Mouse (Mus musculus) frontal cortex, adult 2 months (tissue): Measurements from ENCODE around the gene Olfr692. TPM values are rescaled to one million over a fixed set of nuclear protein-coding genes. Genes with fewer than 3 reads are reported as not detected.

Source experiments
- DNase-seq, 2 experiments: peaks; one replicate each; pipeline ENCODE4 v3.0.0; 2022; ENCODE audit warnings: low spot score in 1 of 2; ENCODE audit errors: extremely low spot score in 1 of 2
- polyA plus RNA-seq: library from polyadenylated mRNA; depleted of rRNA; stranded (reverse); fragments of >200 nt; gene quantifications from 2 replicates; pipeline ENCODE4 v1.2.3, GENCODE M21; 2012; rRNA removed

Gene Olfr692
- polyA plus RNA-seq, 1 experiment: not detected

- DNase-seq: peak; percentile 99 to 100
These were observed 32.0 kb downstream of the Olfr692 start, which contains the start of gene Fam160a2 for GRCm38 (mm10) chr7:105399935-105400624. Fam160a2 (minus strand) TSS chr7:105400054.

- no peak for DNase-seq
These were observed 36.2 kb downstream of the Olfr692 start, which contains the start of gene Cnga4 for GRCm38 (mm10) chr7:105404268-105404667. Cnga4 (plus strand) TSS chr7:105404568.

GRCm38 (mm10) chr7:105406322-105406721, 38.3 kb downstream of the Olfr692 start:
- no peak for DNase-seq

GRCm38 (mm10) chr7:105411874-105412632, 44.0 kb downstream of the Olfr692 start:
- peak; percentile 74 to 95 for DNase-seq

- DNase-seq: peak in 1 of 2 experiments; percentile 74
These were observed 46.4 kb downstream of the Olfr692 start for GRCm38 (mm10) chr7:105414385-105414784.

GRCm38 (mm10) chr7:105416529-105416928, 48.5 kb downstream of the Olfr692 start:
- DNase-seq: no peak

GRCm38 (mm10) chr7:105418106-105418505, 50.1 kb downstream of the Olfr692 start:
- DNase-seq: no peak

Other genes starting within 250 kb of the Olfr692 start
- gene Olfr683, start 221.2 kb upstream of the Olfr692 start, polyA plus RNA-seq: 0.15 TPM in 1 of 2 replicates, not detected in the other
- 0.11 TPM in 1 of 2 replicates, not detected in the other for gene Olfr684, start 204.6 kb upstream of the Olfr692 start, polyA plus RNA-seq
- 0.06 TPM in 1 of 2 replicates, not detected in the other for gene Olfr685, start 182.2 kb upstream of the Olfr692 start, polyA plus RNA-seq
- gene Olfr686, start 160.7 kb upstream of the Olfr692 start, polyA plus RNA-seq: 0.04 TPM in 1 of 2 replicates, not detected in the other
- not detected in 2 replicates for gene Olfr688, start 80.1 kb upstream of the Olfr692 start, polyA plus RNA-seq
- gene Olfr689, start 57.1 kb upstream of the Olfr692 start, polyA plus RNA-seq: not detected in 2 replicates
- gene Olfr690, start 34.1 kb upstream of the Olfr692 start, polyA plus RNA-seq: 0.30 and 1.3 TPM in 2 replicates
- 0.44 and 1.2 TPM in 2 replicates for gene Olfr691, start 26.0 kb upstream of the Olfr692 start, polyA plus RNA-seq
- 0.08 TPM in 1 of 2 replicates, not detected in the other for gene Gm5901, start 6.8 kb downstream of the Olfr692 start, polyA plus RNA-seq
- 41.3 and 45.9 TPM in 2 replicates for gene Fam160a2, start 31.8 kb downstream of the Olfr692 start, polyA plus RNA-seq
- gene Cnga4, start 36.3 kb downstream of the Olfr692 start, polyA plus RNA-seq: 1.5 and 1.8 TPM in 2 replicates
- 72.2 and 80.3 TPM in 2 replicates for gene Cckbr, start 57.5 kb downstream of the Olfr692 start, polyA plus RNA-seq
- 30.1 and 30.8 TPM in 2 replicates for gene Cavin3, start 114.1 kb downstream of the Olfr692 start, polyA plus RNA-seq
- 79.1 and 84.3 TPM in 2 replicates for gene Smpd1, start 186.1 kb downstream of the Olfr692 start, polyA plus RNA-seq
- 480 and 492 TPM in 2 replicates for gene Apbb1, start 213.4 kb downstream of the Olfr692 start, polyA plus RNA-seq
- gene Hpx, start 231.9 kb downstream of the Olfr692 start, polyA plus RNA-seq: 0.40 and 0.90 TPM in 2 replicates